Mouse (Mus musculus) thymus, adult 2 months (tissue): ENCODE results near the gene Uggt1. TPM values are rescaled to one million over a fixed set of nuclear protein-coding genes. Genes with fewer than 3 reads are reported as not detected.

ENCODE experiments used
- DNase-seq: peaks from one replicate; pipeline ENCODE4 v3.0.0; 2021
- H3K27ac ChIP-seq: fragments of 200-500 bp; 2 replicates; pipeline ENCODE4 v1.5.1; 2012; ENCODE audit warnings: low read length, control low read depth; ENCODE audit not compliant: control insufficient read depth, insufficient read depth
- H3K27me3 ChIP-seq: fragments of 200-500 bp; 2 replicates; pipeline ENCODE4 v1.6.1; 2012; ENCODE audit warnings: mild to moderate bottlenecking, low read length, moderate library complexity, mixed read lengths; ENCODE audit not compliant: control insufficient read depth, insufficient read depth
- H3K36me3 ChIP-seq: fragments of 200-500 bp; 2 replicates; pipeline ENCODE4 v1.6.1; 2012; ENCODE audit warnings: mild to moderate bottlenecking, low read length, moderate library complexity; ENCODE audit not compliant: control insufficient read depth, insufficient read depth
- H3K4me1 ChIP-seq: fragments of 200-500 bp; replicated peaks from 2 replicates; pipeline ENCODE4 v1.6.1; 2012; ENCODE audit warnings: low read length; ENCODE audit not compliant: control insufficient read depth, insufficient read depth
- H3K4me3 ChIP-seq: fragments of 200-500 bp; 2 replicates; pipeline ENCODE4 v1.5.1; 2012; ENCODE audit warnings: mild to moderate bottlenecking, low read length, control low read depth, moderate library complexity; ENCODE audit not compliant: control insufficient read depth, insufficient read depth
- CTCF ChIP-seq: fragments of 200-500 bp; IDR thresholded peaks from 2 replicates; pipeline ENCODE4 v1.5.1; 2012; ENCODE audit warnings: mild to moderate bottlenecking, control low read depth, low read length, moderate library complexity, borderline replicate concordance; ENCODE audit not compliant: control insufficient read depth, poor library complexity, insufficient read depth; ENCODE audit errors: extremely low read depth
- POLR2A ChIP-seq: fragments of 200-500 bp; IDR thresholded peaks from 2 replicates; pipeline ENCODE4 v1.6.1; 2012; ENCODE audit warnings: mild to moderate bottlenecking, low read length, control low read depth, moderate library complexity; ENCODE audit not compliant: control insufficient read depth, poor library complexity, insufficient read depth; ENCODE audit errors: extremely low read depth
- WGBS: fragments of 180-500 bp; shearing (Covaris S2); methylation state at CpG from one replicate; pipeline ENCODE4 v1.1.7; 2018; 5-methylcytosine and 5-hydroxymethylcytosine counted together
- polyA plus RNA-seq: library from polyadenylated mRNA; depleted of rRNA; stranded (reverse); fragments of >200 nt; gene quantifications from 2 replicates; pipeline ENCODE4 v1.2.3, GENCODE M21; 2012

The Uggt1 gene
- polyA plus RNA-seq, 1 experiment = 31.8 TPM

GRCm38 (mm10) chr1:36259281-36259680 lies 14.8 kb upstream of the Uggt1 start:
- no peaks in the 10 kb centered on the region for H3K27me3 ChIP-seq
- H3K27ac ChIP-seq = no peak overlapping the region
- TF ChIP-seq POLR2A = no peak
- no peak for TF ChIP-seq CTCF
- 95% methylated on average over 2 of the region's 2 CpGs for WGBS
- H3K4me3 ChIP-seq = no peak overlapping the region
- no peak for DNase-seq
- H3K36me3 ChIP-seq = no peaks in the 10 kb centered on the region
- peaks cover 13% of the 10 kb centered on the region for H3K4me1 ChIP-seq

GRCm38 (mm10) chr1:36258631-36259030 lies 14.1 kb upstream of the Uggt1 start:
- H3K4me1 ChIP-seq = peaks cover 13% of the 10 kb centered on the region

GRCm38 (mm10) chr1:36257276-36257675 lies 12.8 kb upstream of the Uggt1 start:
- Histone ChIP-seq H3K27me3 (no peaks in the 10 kb centered on the region), H3K36me3 (no peaks in the 10 kb centered on the region), H3K27ac (no peak overlapping the region), H3K4me1 (peaks cover 12% of the 10 kb centered on the region), H3K4me3 (no peak overlapping the region)
- TF ChIP-seq CTCF (no peak), POLR2A (no peak)
- WGBS = 52% methylated on average over 8 of the region's 8 CpGs
- no peak for DNase-seq

More at GRCm38 (mm10) chr1:36258631-36259030, 14.1 kb upstream of the Uggt1 start:
- Histone ChIP-seq H3K27me3 (no peaks in the 10 kb centered on the region), H3K4me3 (no peak overlapping the region), H3K36me3 (no peaks in the 10 kb centered on the region), H3K27ac (no peak overlapping the region)
- WGBS = 94% methylated on average over 2 of the region's 2 CpGs
- TF ChIP-seq CTCF (no peak), POLR2A (no peak)
- DNase-seq = no peak

- H3K4me1 ChIP-seq = peaks cover 8% of the 10 kb centered on the region
Measured at GRCm38 (mm10) chr1:36255871-36256640, 11.5 kb upstream of the Uggt1 start.

GRCm38 (mm10) chr1:36254635-36255360 lies 10.3 kb upstream of the Uggt1 start:
- no peak for DNase-seq
- Histone ChIP-seq H3K27me3 (no peaks in the 10 kb centered on the region), H3K36me3 (no peaks in the 10 kb centered on the region), H3K27ac (no peak overlapping the region), H3K4me1 (peaks cover 4% of the 10 kb centered on the region), H3K4me3 (no peak overlapping the region)
- 79% methylated on average over 25 of the region's 25 CpGs for WGBS
- no peak for TF ChIP-seq POLR2A
- TF ChIP-seq CTCF = 0 out of 2 replicates have a peak, but pooled peaks have one; percentile 27

More at GRCm38 (mm10) chr1:36255871-36256640, 11.5 kb upstream of the Uggt1 start:
- H3K4me3 ChIP-seq = no peak overlapping the region
- no peaks in the 10 kb centered on the region for H3K27me3 ChIP-seq
- 90% methylated on average over 20 of the region's 20 CpGs for WGBS
- DNase-seq = no peak
- H3K36me3 ChIP-seq = no peaks in the 10 kb centered on the region
- H3K27ac ChIP-seq = no peak overlapping the region
- TF ChIP-seq POLR2A = no peak
- no peak for TF ChIP-seq CTCF

- Histone ChIP-seq H3K27me3 (no peaks in the 10 kb centered on the region), H3K4me3 (no peak overlapping the region), H3K27ac (no peak overlapping the region), H3K4me1 (peaks cover 4% of the 10 kb centered on the region), H3K36me3 (no peaks in the 10 kb centered on the region)
- WGBS = 2% methylated on average over 6 of the region's 6 CpGs
- TF ChIP-seq POLR2A (no peak), CTCF (no peak)
- DNase-seq = peak; percentile 84
Measured at GRCm38 (mm10) chr1:36252791-36253190, 8.3 kb upstream of the Uggt1 start.
